Mouse (Mus musculus) spleen, postnatal 4 days (tissue): ENCODE results near the gene Gm3139.
"Not testable (repeated sequence)": the region's sequence is repeated elsewhere in the genome, so short reads cannot be mapped to it uniquely, and the experiment has no call there.

ENCODE experiments used
- DNase-seq, 2 experiments: peaks; one replicate each; pipeline ENCODE4 v3.0.0; 2022; ENCODE audit warnings: low spot score in 2 of 2

Gene Gm3139

DNA sequence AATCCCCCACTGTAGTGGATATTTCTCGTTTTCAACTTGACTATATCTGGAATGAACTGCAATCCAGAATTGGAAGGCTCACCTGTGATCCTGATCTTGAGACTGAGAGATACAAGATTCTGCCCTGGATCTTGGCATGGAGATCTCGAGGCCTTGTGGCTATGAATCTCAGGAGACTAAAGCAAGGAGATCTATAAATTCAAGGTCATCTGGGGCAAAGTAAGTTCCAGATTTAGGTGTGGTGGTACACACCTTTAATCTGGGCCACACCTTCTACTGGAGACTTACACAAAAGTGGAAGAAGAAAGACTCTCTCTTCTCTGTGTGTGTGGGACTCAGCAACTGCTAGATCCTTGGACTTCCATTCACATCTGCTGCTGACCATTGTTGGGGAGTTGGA is at the start of gene Gm3139:
TSS of gene Gm3139 (plus strand) at position 301 of the 400 bp plus-strand sequence.
- not testable (repeated sequence) for DNase-seq
